Mouse (Mus musculus) G1E (cell line): ENCODE results near the gene Grm7.

Experiments used
- CTCF ChIP-seq: IDR thresholded peaks from 2 replicates; pipeline ENCODE4 v1.5.1; 2012; ENCODE audit warnings: low read depth, low read length, inconsistent platforms, mixed read lengths
- POLR2AphosphoS5 ChIP-seq: IDR thresholded peaks from 2 replicates; pipeline ENCODE4 v1.6.1; 2012; ENCODE audit warnings: low read depth, low read length, inconsistent platforms; ENCODE audit not compliant: insufficient replicate concordance
- TAL1 ChIP-seq: conservative IDR thresholded peaks from 2 replicates; pipeline ENCODE4 v1.6.1; 2012; ENCODE audit warnings: low read depth, low read length, inconsistent platforms, mixed read lengths

GRCm38 (mm10) chr6:111499542-111499941 is 854.2 kb downstream of the Grm7 start:
- TF ChIP-seq POLR2AphosphoS5, result no peak
- TF ChIP-seq TAL1, result no peak
- no peak for TF ChIP-seq CTCF
